Mouse (Mus musculus): Measurements from ENCODE around the gene Dram2.
A peak's percentile ranks its signal among the peaks of the same experiment; 100 is the strongest.

DNA sequence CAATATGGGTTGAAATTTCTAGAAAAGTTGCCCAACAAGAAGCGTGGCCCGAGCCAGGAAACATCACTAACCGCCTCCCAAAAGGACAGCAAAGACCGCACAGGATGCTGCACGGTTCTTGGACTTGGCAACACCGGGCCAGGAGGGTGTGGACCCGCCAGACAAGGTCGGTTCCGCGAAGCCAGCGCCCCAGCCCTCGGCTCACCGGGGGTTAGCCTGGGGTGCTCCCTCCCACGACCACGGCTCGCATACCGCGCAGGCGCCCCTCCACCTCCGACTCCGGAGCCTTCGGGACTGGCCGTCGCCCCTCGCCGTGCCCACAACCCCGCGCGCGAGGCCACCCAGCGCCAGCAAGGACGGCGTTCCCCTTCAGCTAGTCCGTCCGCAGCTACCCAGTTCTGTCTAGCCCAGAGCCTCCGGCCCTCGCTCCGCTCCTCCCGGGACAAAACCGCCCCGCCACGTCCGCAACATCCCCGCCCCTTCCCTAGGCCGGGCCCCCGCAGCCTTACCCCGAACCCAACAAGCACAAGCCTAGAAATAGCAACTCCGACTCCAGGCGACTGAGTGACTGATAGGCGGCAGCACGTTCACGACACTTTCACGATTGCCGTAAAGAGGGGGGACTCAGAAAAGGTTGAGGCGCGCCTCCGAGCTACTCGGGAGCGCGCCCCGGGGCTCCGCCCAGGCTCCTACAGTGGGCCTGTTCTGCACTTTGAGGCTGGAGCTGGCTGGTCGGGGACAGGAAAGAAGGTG is at the start of gene Dram2, which contains the start of gene Cept1:
- no peak for TF ChIP-seq CTCF (IDR thresholded peaks at IDR 0.05; ENCODE audit: extremely low read depth, insufficient read depth, insufficient read length, insufficient replicate concordance)
- peak; percentile 43; the same call in 1 of the 2 replicates for TF ChIP-seq POLR2A (IDR thresholded peaks at IDR 0.05; ENCODE audit: low read depth, low read length)

Measured in spleen, adult 2 months (tissue).